Mouse (Mus musculus): ENCODE data around the gene Scarf1. TPM values are rescaled to one million over a fixed set of nuclear protein-coding genes. Genes with fewer than 3 reads are reported as not detected.

Scarf1 gene
- polyA plus RNA-seq, 2 experiments: 1.1 to 2.4 TPM

GRCm38 (mm10) chr11:75467512-75468215, 45.7 kb upstream of the Scarf1 start:
- Histone ChIP-seq H3K4me1 (replicated peaks; ENCODE audit: control insufficient read depth in 2 of 2, insufficient read depth in 2 of 2, low read length in 1 of 2) (peaks cover 33 to 38% of the 10 kb centered on the region in 2 experiments), H3K27me3 (ENCODE audit: control insufficient read depth, insufficient read depth, low read length) (no peaks in the 10 kb centered on the region), H3K9me3 (ENCODE audit: control insufficient read depth, low read length) (no peaks in the 10 kb centered on the region), H3K27ac (peak overlapping the region; percentile 46), H3K4me3 (ENCODE audit: insufficient read depth in 1 of 2, low read depth in 2 of 2, low read length in 2 of 2) (peak overlapping the region; percentile 50 to 56), H3K4me2 (ENCODE audit: low read depth) (peak overlapping the region; percentile 83), H3K9ac (replicated peaks) (peak overlapping the region; percentile 62), H3K36me3 (replicated peaks; ENCODE audit: control insufficient read depth, insufficient read depth, low read depth) (peaks cover 27% of the 10 kb centered on the region)
- WGBS (ENCODE audit: insufficient replicate concordance): 16% methylated on average over 19 of the region's 19 CpGs
- DNase-seq (ENCODE audit: low read depth in 3 of 3, low spot score in 3 of 3) (peak in 1 of 3 experiments; percentile 72), ATAC-seq (ENCODE audit: insufficient read depth) (peak; percentile 72)
- TF ChIP-seq EP300 (IDR thresholded peaks at IDR 0.05; ENCODE audit: low read depth): no peak
- TF ChIP-seq CTCF (IDR thresholded peaks at IDR 0.05; ENCODE audit: low read depth): no peak; the same call in 1 of the 2 replicates

- Histone ChIP-seq H3K27me3 (ENCODE audit: control insufficient read depth, insufficient read depth, low read length) (no peaks in the 10 kb centered on the region), H3K9me3 (ENCODE audit: control insufficient read depth, low read length) (no peaks in the 10 kb centered on the region), H3K27ac (no peak overlapping the region), H3K4me1 (replicated peaks; ENCODE audit: control insufficient read depth in 2 of 2, insufficient read depth in 2 of 2, low read length in 1 of 2) (peaks cover 33 to 40% of the 10 kb centered on the region in 2 experiments), H3K9ac (replicated peaks) (peak overlapping the region; percentile 62), H3K36me3 (replicated peaks; ENCODE audit: control insufficient read depth, insufficient read depth, low read depth) (peaks cover 26% of the 10 kb centered on the region), H3K4me3 (ENCODE audit: insufficient read depth in 1 of 2, low read depth in 2 of 2, low read length in 2 of 2) (peak overlapping the region; percentile 50 to 56), H3K4me2 (ENCODE audit: low read depth) (peak overlapping the region; percentile 83)
- 50% methylated on average over 7 of the region's 7 CpGs for WGBS (ENCODE audit: insufficient replicate concordance)
- no peak for ATAC-seq (ENCODE audit: insufficient read depth)
- DNase-seq (ENCODE audit: low read depth in 3 of 3, low spot score in 3 of 3): no peak
- TF ChIP-seq CTCF (IDR thresholded peaks at IDR 0.05; ENCODE audit: low read depth) (no peak), EP300 (IDR thresholded peaks at IDR 0.05; ENCODE audit: low read depth) (no peak)
Measured at GRCm38 (mm10) chr11:75468410-75468809, 44.9 kb upstream of the Scarf1 start.

- Histone ChIP-seq H3K27me3 (ENCODE audit: control insufficient read depth, insufficient read depth, low read length) (no peaks in the 10 kb centered on the region), H3K36me3 (replicated peaks; ENCODE audit: control insufficient read depth, insufficient read depth, low read depth) (peaks cover 22% of the 10 kb centered on the region), H3K9ac (replicated peaks) (no peak overlapping the region), H3K4me2 (ENCODE audit: low read depth) (no peak overlapping the region), H3K4me1 (replicated peaks; ENCODE audit: control insufficient read depth in 2 of 2, insufficient read depth in 2 of 2, low read length in 1 of 2) (peaks cover 30 to 34% of the 10 kb centered on the region in 2 experiments), H3K9me3 (ENCODE audit: control insufficient read depth, low read length) (no peaks in the 10 kb centered on the region), H3K27ac (no peak overlapping the region), H3K4me3 (ENCODE audit: insufficient read depth in 1 of 2, low read depth in 2 of 2, low read length in 2 of 2) (no peak overlapping the region)
- TF ChIP-seq CTCF (IDR thresholded peaks at IDR 0.05; ENCODE audit: low read depth) (no peak), EP300 (IDR thresholded peaks at IDR 0.05; ENCODE audit: low read depth) (no peak)
- ATAC-seq (ENCODE audit: insufficient read depth) (no peak), DNase-seq (ENCODE audit: low read depth in 3 of 3, low spot score in 3 of 3) (no peak)
- 82% methylated on average over 4 of the region's 4 CpGs for WGBS (ENCODE audit: insufficient replicate concordance)
Measured at GRCm38 (mm10) chr11:75469261-75469660, 44.1 kb upstream of the Scarf1 start.

GRCm38 (mm10) chr11:75470675-75471074, 42.7 kb upstream of the Scarf1 start:
- H3K27ac ChIP-seq: no peak overlapping the region
- WGBS (ENCODE audit: insufficient replicate concordance): 66% methylated on average over 3 of the region's 3 CpGs
- H3K4me1 ChIP-seq (replicated peaks; ENCODE audit: control insufficient read depth in 2 of 2, insufficient read depth in 2 of 2, low read length in 1 of 2): peaks cover 30 to 34% of the 10 kb centered on the region in 2 experiments

GRCm38 (mm10) chr11:75472469-75473081, 40.8 kb upstream of the Scarf1 start:
- ATAC-seq (ENCODE audit: insufficient read depth) (0 out of 2 replicates have a peak, but pooled peaks have one; percentile 40), DNase-seq (ENCODE audit: low read depth in 3 of 3, low spot score in 3 of 3) (no peak)
- 36% methylated on average over 11 of the region's 11 CpGs for WGBS (ENCODE audit: insufficient replicate concordance)
- H3K9ac ChIP-seq (replicated peaks): 0 out of 2 replicates have a peak overlapping the region, but pooled peaks have one; percentile 10
- H3K36me3 ChIP-seq (replicated peaks; ENCODE audit: control insufficient read depth, insufficient read depth, low read depth): no peaks in the 10 kb centered on the region
- no peak overlapping the region; a peak in 1 of 4 replicates for H3K4me3 ChIP-seq (ENCODE audit: insufficient read depth in 1 of 2, low read depth in 2 of 2, low read length in 2 of 2)
- H3K4me1 ChIP-seq (replicated peaks; ENCODE audit: control insufficient read depth in 2 of 2, insufficient read depth in 2 of 2, low read length in 1 of 2): peaks cover 23 to 28% of the 10 kb centered on the region in 2 experiments
- peak overlapping the region; percentile 0; the same call in 1 of the 2 replicates for H3K4me2 ChIP-seq (ENCODE audit: low read depth)
- H3K27ac ChIP-seq: no peak overlapping the region
- H3K27me3 ChIP-seq (ENCODE audit: control insufficient read depth, insufficient read depth, low read length): no peaks in the 10 kb centered on the region
- H3K9me3 ChIP-seq (ENCODE audit: control insufficient read depth, low read length): no peaks in the 10 kb centered on the region
- no peak for TF ChIP-seq EP300 (IDR thresholded peaks at IDR 0.05; ENCODE audit: low read depth)
- no peak for TF ChIP-seq CTCF (IDR thresholded peaks at IDR 0.05; ENCODE audit: low read depth)

More at GRCm38 (mm10) chr11:75470675-75471074, 42.7 kb upstream of the Scarf1 start:
- DNase-seq (ENCODE audit: low read depth in 3 of 3, low spot score in 3 of 3) (no peak), ATAC-seq (ENCODE audit: insufficient read depth) (no peak)
- Histone ChIP-seq H3K27me3 (ENCODE audit: control insufficient read depth, insufficient read depth, low read length) (no peaks in the 10 kb centered on the region), H3K9me3 (ENCODE audit: control insufficient read depth, low read length) (no peaks in the 10 kb centered on the region), H3K4me2 (ENCODE audit: low read depth) (no peak overlapping the region), H3K4me3 (ENCODE audit: insufficient read depth in 1 of 2, low read depth in 2 of 2, low read length in 2 of 2) (no peak overlapping the region), H3K9ac (replicated peaks) (no peak overlapping the region), H3K36me3 (replicated peaks; ENCODE audit: control insufficient read depth, insufficient read depth, low read depth) (peaks cover 7% of the 10 kb centered on the region)
- TF ChIP-seq CTCF (IDR thresholded peaks at IDR 0.05; ENCODE audit: low read depth) (no peak), EP300 (IDR thresholded peaks at IDR 0.05; ENCODE audit: low read depth) (no peak)

Data from liver, embryonic 14.5 days (tissue).